19 mouse cellular contexts compared by ENCODE assay signal in genomic region chr5:9570946-9571345, GRCm38 (mm10).
DNase-seq lines count a peak whose midpoint lies in the region; ATAC-seq and TF ChIP-seq lines count a peak whose summit lies in the region.
"Had no signal": no experiment of that assay in that cellular context is flagged by ENCODE, and none has a peak within 500 bp of the region (broad histone marks: within the 10 kb centered on the region; RNA-seq: fewer than 3 reads in every experiment).

No protein-coding gene starts in this region.

- ATAC-seq in forebrain, postnatal 0 days = peak; percentile 50; the same call in 1 of the 2 replicates
- ATAC-seq: midbrain, embryonic 16.5 days had no signal

- H3K27me3 ChIP-seq in forebrain, postnatal 0 days (ENCODE audit: insufficient read depth, low read length) = no peaks in the 10 kb centered on the region
- H3K27me3 ChIP-seq: limb, embryonic 13.5 days; liver, embryonic 15.5 days; megakaryocyte, embryonic 14.5 days had no signal

- H3K9me3 ChIP-seq in forebrain, postnatal 0 days (ENCODE audit: low read length) = no peaks in the 10 kb centered on the region
- H3K9me3 ChIP-seq: G1E; limb, embryonic 13.5 days; liver, embryonic 15.5 days had no signal

- DNase-seq in layer of hippocampus, adult 2 months (ENCODE audit: low spot score in 2 of 2) = peak; percentile 19 to 23
- DNase-seq in layer of hippocampus, postnatal 10 days (ENCODE audit: low spot score in 2 of 2) = no peak
- peak; percentile 77 for DNase-seq in brain, embryonic 14.5 days (ENCODE audit: low read depth)
- DNase-seq in forebrain, postnatal 0 days = no peak
- DNase-seq in left cerebral cortex, postnatal 4 days = peak; percentile 6
- DNase-seq in embryo, embryonic 11 days = no peak
- DNase-seq in lung, postnatal 4 days = no peak
- DNase-seq: adrenal gland, postnatal 36 days; cerebellum, adult 9-11 months; gastrocnemius, postnatal 36 days; kidney, adult 18-20 months; kidney, postnatal 10 days; lung, postnatal 10 days had no signal

- WGBS in forebrain, postnatal 0 days = 43% methylated on average over 6 of the region's 6 CpGs

- H3K27ac ChIP-seq in layer of hippocampus, adult 2 months = peak overlapping the region; percentile 78
- H3K27ac ChIP-seq in forebrain, postnatal 0 days (ENCODE audit: low read depth, low read length) = no peak overlapping the region
- H3K27ac ChIP-seq: limb, embryonic 13.5 days; liver, embryonic 15.5 days had no signal

- TF ChIP-seq POLR2A in brain, embryonic 14.5 days (IDR thresholded peaks at IDR 0.05; ENCODE audit: borderline replicate concordance, extremely low read depth, insufficient read depth, insufficient read length, poor library complexity, severe bottlenecking) = no peak

- no peak for TF ChIP-seq CTCF in layer of hippocampus, adult 2 months (conservative IDR thresholded peaks at IDR 0.05)
- TF ChIP-seq CTCF in brain, embryonic 14.5 days (IDR thresholded peaks at IDR 0.05; ENCODE audit: borderline replicate concordance, extremely low read depth, insufficient read depth, insufficient read length) = no peak
- TF ChIP-seq CTCF in forebrain, postnatal 0 days (IDR thresholded peaks at IDR 0.05; ENCODE audit: low read depth) = no peak

- no peak overlapping the region for H3K4me3 ChIP-seq in layer of hippocampus, adult 2 months
- no peak overlapping the region for H3K4me3 ChIP-seq in forebrain, postnatal 0 days (ENCODE audit: low read depth, low read length)
- H3K4me3 ChIP-seq: limb, embryonic 13.5 days; liver, embryonic 15.5 days had no signal

- no peak overlapping the region for H3K4me2 ChIP-seq in forebrain, postnatal 0 days (ENCODE audit: low read depth)
- H3K4me2 ChIP-seq: heart, embryonic 11.5 days; limb, embryonic 13.5 days; liver, embryonic 15.5 days had no signal

- H3K36me3 ChIP-seq in forebrain, postnatal 0 days (ENCODE audit: insufficient read depth) = no peaks in the 10 kb centered on the region; the same call in 1 of the 2 replicates
- H3K36me3 ChIP-seq: G1E; limb, embryonic 13.5 days; liver, embryonic 15.5 days had no signal

- no peak overlapping the region for H3K9ac ChIP-seq in forebrain, postnatal 0 days
- H3K9ac ChIP-seq: limb, embryonic 13.5 days; liver, embryonic 15.5 days had no signal

- intact Hi-C loops in left cerebral cortex, postnatal 4 days (cut with DNase I) = no loop called here

- no peaks in the 10 kb centered on the region for H3K4me1 ChIP-seq in forebrain, postnatal 0 days (ENCODE audit: insufficient read depth)
- H3K4me1 ChIP-seq: limb, embryonic 13.5 days; liver, embryonic 15.5 days; megakaryocyte, embryonic 14.5 days had no signal

Comparison
In these comparisons a context has a peak if more than half of its experiments do, and no peak if none do; other contexts are left out.
1. DNase-seq: peak in layer of hippocampus, adult 2 months (2 of 2), brain, embryonic 14.5 days (single experiment) and left cerebral cortex, postnatal 4 days (single experiment); none in layer of hippocampus, postnatal 10 days (0 of 2), forebrain, postnatal 0 days (single experiment), embryo, embryonic 11 days (single experiment) and lung, postnatal 4 days (0 of 2).